In genomic region chr11:84167046-84167526, GRCm38 (mm10) we compare ENCODE assay signal across 32 mouse cellular contexts. TPM values are rescaled to one million over a fixed set of nuclear protein-coding genes. Genes with fewer than 3 reads are reported as not detected.
DNase-seq lines count a peak whose midpoint lies in the region; ATAC-seq and TF ChIP-seq lines count a peak whose summit lies in the region.
"Had no signal": no experiment of that assay in that cellular context is flagged by ENCODE, and none has a peak within 500 bp of the region (broad histone marks: within the 10 kb centered on the region; RNA-seq: fewer than 3 reads in every experiment).

Gene Gm11437 (minus strand): TSS chr11:84167476.

- H3K27me3 ChIP-seq in liver, adult 2 months (ENCODE audit: control insufficient read depth, insufficient read depth, low read length) = no peaks in the 10 kb centered on the region
- no peaks in the 10 kb centered on the region for H3K27me3 ChIP-seq in liver, embryonic 11.5 days (replicated peaks; ENCODE audit: control insufficient read depth, insufficient read depth, low read length)
- no peaks in the 10 kb centered on the region for H3K27me3 ChIP-seq in intestine, postnatal 0 days (replicated peaks; ENCODE audit: control insufficient read depth, insufficient read depth, low read length)
- no peaks in the 10 kb centered on the region for H3K27me3 ChIP-seq in stomach, postnatal 0 days (ENCODE audit: control insufficient read depth, insufficient read depth, low read length)
- H3K27me3 ChIP-seq: heart, embryonic 13.5 days; hindbrain, embryonic 12.5 days; hindbrain, embryonic 15.5 days; Patski had no signal

- H3K9me3 ChIP-seq in liver, embryonic 11.5 days (ENCODE audit: control insufficient read depth, low read length) = no peaks in the 10 kb centered on the region
- no peaks in the 10 kb centered on the region for H3K9me3 ChIP-seq in intestine, postnatal 0 days (ENCODE audit: control insufficient read depth)
- no peaks in the 10 kb centered on the region for H3K9me3 ChIP-seq in stomach, postnatal 0 days (ENCODE audit: control insufficient read depth, low read length)
- H3K9me3 ChIP-seq: G1E; heart, embryonic 10.5 days; heart, embryonic 13.5 days; hindbrain, embryonic 12.5 days; hindbrain, embryonic 15.5 days had no signal

- no peaks in the 10 kb centered on the region for H3K79me2 ChIP-seq in liver, adult 2 months (ENCODE audit: control insufficient read depth, insufficient read depth, low read length)

- no peak for TF ChIP-seq POLR2A in liver, adult 2 months (IDR thresholded peaks at IDR 0.05; ENCODE audit: extremely low read depth, insufficient read depth, low read length)

- peak within 1 kb of the TSS; percentile 93 for H3K27ac ChIP-seq in liver, adult 2 months (replicated peaks; ENCODE audit: insufficient read depth, low read depth, low read length)
- H3K27ac ChIP-seq in liver, embryonic 11.5 days (ENCODE audit: low read depth, low read length) = no peak within 1 kb of the TSS
- H3K27ac ChIP-seq in intestine, postnatal 0 days (ENCODE audit: low read depth, low read length) = no peak within 1 kb of the TSS
- no peak within 1 kb of the TSS for H3K27ac ChIP-seq in stomach, postnatal 0 days (replicated peaks)
- H3K27ac ChIP-seq: heart, adult 2 months; heart, embryonic 10.5 days; heart, embryonic 13.5 days; hindbrain, embryonic 12.5 days; hindbrain, embryonic 15.5 days had no signal

- peak within 1 kb of the TSS; percentile 42 for H3K4me3 ChIP-seq in liver, adult 2 months (ENCODE audit: insufficient read depth, low read depth, low read length)
- H3K4me3 ChIP-seq in liver, embryonic 11.5 days (ENCODE audit: low read depth, low read length) = no peak within 1 kb of the TSS
- no peak within 1 kb of the TSS for H3K4me3 ChIP-seq in intestine, postnatal 0 days (ENCODE audit: low read depth, low read length)
- no peak within 1 kb of the TSS for H3K4me3 ChIP-seq in stomach, postnatal 0 days (ENCODE audit: low read depth, low read length)
- H3K4me3 ChIP-seq: heart, adult 2 months; hindbrain, embryonic 12.5 days; hindbrain, embryonic 15.5 days had no signal

- peaks cover 20% of the 10 kb centered on the region for H3K4me1 ChIP-seq in liver, adult 2 months (ENCODE audit: control insufficient read depth, insufficient read depth, low read length)
- H3K4me1 ChIP-seq in liver, embryonic 11.5 days (replicated peaks; ENCODE audit: control insufficient read depth, insufficient read depth, low read length) = no peaks in the 10 kb centered on the region
- H3K4me1 ChIP-seq in intestine, postnatal 0 days (replicated peaks; ENCODE audit: control insufficient read depth, insufficient read depth, low read length) = peaks cover 4% of the 10 kb centered on the region; the same call in 1 of the 2 replicates
- no peaks in the 10 kb centered on the region for H3K4me1 ChIP-seq in stomach, postnatal 0 days (replicated peaks; ENCODE audit: control insufficient read depth, insufficient read depth)
- H3K4me1 ChIP-seq: heart, embryonic 10.5 days; hindbrain, embryonic 12.5 days; hindbrain, embryonic 15.5 days had no signal

- intact Hi-C loops in heart, postnatal 10 days (cut with DNase I) = no loop called here

- 32% methylated on average over 5 of the region's 5 CpGs for WGBS in liver, adult 2 months
- WGBS in liver, embryonic 11.5 days = 84% methylated on average over 5 of the region's 5 CpGs
- 63% methylated on average over 5 of the region's 5 CpGs for WGBS in intestine, postnatal 0 days
- WGBS in stomach, postnatal 0 days = 80% methylated on average over 5 of the region's 5 CpGs

- ATAC-seq in liver, embryonic 11.5 days (replicated peaks; ENCODE audit: low FRiP score) = no peak
- ATAC-seq in intestine, postnatal 0 days = 0 out of 2 replicates have a peak, but pooled peaks have one; percentile 15
- no peak for ATAC-seq in stomach, postnatal 0 days (ENCODE audit: low FRiP score, low TSS enrichment)
- ATAC-seq: forebrain, embryonic 14.5 days; forebrain, postnatal 0 days; Patski had no signal

- TF ChIP-seq EP300 in stomach, postnatal 0 days (optimal IDR thresholded peaks at IDR 0.05) = no peak

- DNase-seq in liver, adult 2 months (ENCODE audit: extremely low read depth, low read depth, low spot score) = no peak
- DNase-seq in liver, embryonic 11.5 days (ENCODE audit: low spot score) = no peak
- DNase-seq in gonadal fat pad, adult 2 months (ENCODE audit: low read depth) = peak; percentile 93
- no peak for DNase-seq in frontal cortex, postnatal 10 days (ENCODE audit: low spot score in 2 of 2)
- no peak for DNase-seq in stomach, postnatal 0 days (ENCODE audit: low spot score)
- no peak for DNase-seq in heart, postnatal 10 days
- DNase-seq: adrenal gland, postnatal 10 days; adrenal gland, postnatal 36 days; cerebellum, adult 18-20 months; cerebellum, adult 9-10 months; cerebellum, postnatal 14 days; forebrain, postnatal 0 days; gastrocnemius, postnatal 25 days; heart, adult 2 months had no signal

- peak within 1 kb of the TSS; percentile 18; the same call in 1 of the 2 replicates for H3K9ac ChIP-seq in liver, adult 2 months (ENCODE audit: low read depth, low read length)
- no peak within 1 kb of the TSS for H3K9ac ChIP-seq in liver, embryonic 11.5 days (ENCODE audit: low read depth, low read length)
- no peak within 1 kb of the TSS for H3K9ac ChIP-seq in intestine, postnatal 0 days (ENCODE audit: low read depth, low read length)
- H3K9ac ChIP-seq in stomach, postnatal 0 days (ENCODE audit: low read length) = no peak within 1 kb of the TSS
- H3K9ac ChIP-seq: forebrain, postnatal 0 days; hindbrain, embryonic 12.5 days; hindbrain, embryonic 15.5 days had no signal

- H3K36me3 ChIP-seq in liver, adult 2 months (ENCODE audit: control insufficient read depth, insufficient read depth, low read length) = no peaks in the 10 kb centered on the region
- H3K36me3 ChIP-seq in liver, embryonic 11.5 days (ENCODE audit: control insufficient read depth, insufficient read depth, low read length) = no peaks in the 10 kb centered on the region
- no peaks in the 10 kb centered on the region for H3K36me3 ChIP-seq in intestine, postnatal 0 days (ENCODE audit: control insufficient read depth, insufficient read depth)
- H3K36me3 ChIP-seq in stomach, postnatal 0 days (ENCODE audit: control insufficient read depth, insufficient read depth, low read length) = no peaks in the 10 kb centered on the region
- H3K36me3 ChIP-seq: G1E; heart, embryonic 10.5 days; heart, embryonic 13.5 days; hindbrain, embryonic 12.5 days; hindbrain, embryonic 15.5 days had no signal

- no peak for TF ChIP-seq CTCF in liver, adult 2 months (IDR thresholded peaks at IDR 0.05; ENCODE audit: low read depth, low read length)
- TF ChIP-seq CTCF in intestine, postnatal 0 days (IDR thresholded peaks at IDR 0.05; ENCODE audit: low read depth) = no peak
- no peak for TF ChIP-seq CTCF in stomach, postnatal 0 days (IDR thresholded peaks at IDR 0.05; ENCODE audit: low read depth)

- no peak within 1 kb of the TSS for H3K4me2 ChIP-seq in liver, embryonic 11.5 days
- H3K4me2 ChIP-seq in intestine, postnatal 0 days (replicated peaks; ENCODE audit: low read depth) = no peak within 1 kb of the TSS
- no peak within 1 kb of the TSS for H3K4me2 ChIP-seq in stomach, postnatal 0 days (replicated peaks; ENCODE audit: low read depth)
- H3K4me2 ChIP-seq: hindbrain, embryonic 12.5 days had no signal

RNA-seq across cellular contexts. Expression of gene Gm11437, which starts in this region (rescaled TPM):
- 11.6 and 12.4 TPM in 2 replicates for total RNA-seq in liver, adult 2 months (2014; rRNA removed)
- polyA plus RNA-seq in liver, adult 2 months (2012; rRNA removed) = 3.0 and 4.9 TPM in 2 replicates
- polyA plus RNA-seq in liver, embryonic 11.5 days (2014; fragmentation: Nextera tagmentation; extraction: Ambion mirVana) = not detected in 2 replicates
- 0.08 TPM in 1 of 2 replicates, not detected in the other for polyA plus RNA-seq in gonadal fat pad, adult 2 months (2012; rRNA removed)
- polyA plus RNA-seq in intestine, postnatal 0 days (2015; fragmentation: Nextera tagmentation; extraction: Ambion mirVana) = 0.24 TPM in 1 of 2 replicates, not detected in the other
- not detected in 2 replicates for polyA plus RNA-seq in stomach, postnatal 0 days (2015; fragmentation: Nextera tagmentation; extraction: Ambion mirVana)
- not detected for total RNA-seq in heart, postnatal 10 days (2021)
- total RNA-seq: adrenal gland, adult 18-20 months; adrenal gland, postnatal 10 days; adrenal gland, postnatal 36 days; forebrain, postnatal 0 days; G1E; gastrocnemius, adult 8-10 months; gastrocnemius, postnatal 25 days; granulocyte monocyte progenitor cell, adult 5-6 weeks; heart, adult 2 months; heart, postnatal 25 days; hematopoietic stem cell, adult 5-6 weeks had no signal
- polyA plus RNA-seq: embryonic facial prominence, embryonic 11.5 days; embryonic facial prominence, embryonic 14.5 days; forebrain, embryonic 11.5 days; forebrain, embryonic 14.5 days; forebrain, postnatal 0 days; frontal cortex, adult 2 months; G1E; heart, adult 2 months; heart, embryonic 10.5 days; heart, embryonic 13.5 days; heart, embryonic 16.5 days; hindbrain, embryonic 12.5 days; Patski had no signal

Comparison
In these comparisons a context has a peak if more than half of its experiments do, and no peak if none do; other contexts are left out.
1. RNA of gene Gm11437 (total RNA-seq): 11.6 to 12.4 TPM in liver, adult 2 months; not detected in heart, postnatal 10 days; every median in the first group is over 10 times any median in the second.
2. Peak in DNase-seq in gonadal fat pad, adult 2 months; RNA of the gene not detected or under 1 TPM.
3. Peak in ATAC-seq in intestine, postnatal 0 days; RNA of the gene not detected or under 1 TPM.